Mouse (Mus musculus): ENCODE data around the gene Gab1.

The Gab1 gene

GRCm38 (mm10) chr8:80873723-80874427 lies 6.4 kb downstream of the Gab1 start:
- DNase-seq (ENCODE audit: low read depth, low spot score) = no peak

- DNase-seq (ENCODE audit: low read depth, low spot score) = no peak
These were observed 7.6 kb downstream of the Gab1 start for GRCm38 (mm10) chr8:80872688-80873087.

GRCm38 (mm10) chr8:80871400-80871799 lies 8.9 kb downstream of the Gab1 start:
- DNase-seq (ENCODE audit: low read depth, low spot score) = no peak

GRCm38 (mm10) chr8:80870535-80871204 lies 9.6 kb downstream of the Gab1 start:
- DNase-seq (ENCODE audit: low read depth, low spot score) = no peak

DNA sequence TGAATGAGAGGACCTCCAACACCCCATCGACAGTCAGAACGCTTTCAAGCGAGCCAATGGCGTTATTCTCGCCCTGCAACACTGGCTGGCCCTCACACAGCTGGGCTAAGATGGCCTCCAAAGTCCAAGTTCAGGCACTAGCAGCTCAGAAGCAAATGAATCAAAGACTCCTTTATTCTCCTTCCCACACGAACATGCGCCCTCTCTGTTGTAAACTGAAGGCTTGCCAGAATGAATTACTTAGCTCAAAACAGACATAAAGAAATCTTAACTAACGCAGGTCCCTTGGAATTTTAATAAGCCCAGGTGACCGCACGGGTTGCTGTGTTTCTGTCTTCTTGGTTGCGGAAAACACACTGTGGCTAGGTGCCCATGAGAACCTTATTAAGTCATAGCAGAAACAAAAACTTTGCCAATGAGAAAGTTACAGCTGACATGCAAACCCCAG lies 10.4 kb downstream of the Gab1 start:
- no peak for DNase-seq (ENCODE audit: low read depth, low spot score)

GRCm38 (mm10) chr8:80868801-80869323 lies 11.5 kb downstream of the Gab1 start:
- no peak for DNase-seq (ENCODE audit: low read depth, low spot score)

GRCm38 (mm10) chr8:80868006-80868702 lies 12.2 kb downstream of the Gab1 start:
- no peak for DNase-seq (ENCODE audit: low read depth, low spot score)

DNA sequence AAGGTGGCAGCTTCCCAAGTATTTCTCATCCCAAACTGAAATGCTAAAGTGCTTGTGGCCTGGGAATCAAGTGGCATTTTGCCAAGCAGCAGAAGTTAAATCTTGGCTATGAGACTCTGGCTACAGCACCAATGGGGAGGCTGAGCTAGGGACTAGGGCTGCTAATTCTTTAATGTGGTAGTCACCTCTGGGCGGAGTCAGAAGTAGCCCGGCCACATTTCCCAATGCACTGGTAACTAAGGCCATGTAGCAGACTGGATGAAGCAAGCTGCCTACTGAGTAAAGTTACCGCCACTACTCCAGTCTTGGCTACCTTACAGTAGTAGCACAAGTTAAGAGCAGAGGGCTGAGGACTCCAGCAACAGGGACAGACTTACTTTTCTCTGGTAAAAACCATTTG lies 12.7 kb downstream of the Gab1 start:
- no peak for DNase-seq (ENCODE audit: low read depth, low spot score)

- DNase-seq (ENCODE audit: low read depth, low spot score) = no peak
These were observed 15.0 kb downstream of the Gab1 start for GRCm38 (mm10) chr8:80865181-80865784.

DNA sequence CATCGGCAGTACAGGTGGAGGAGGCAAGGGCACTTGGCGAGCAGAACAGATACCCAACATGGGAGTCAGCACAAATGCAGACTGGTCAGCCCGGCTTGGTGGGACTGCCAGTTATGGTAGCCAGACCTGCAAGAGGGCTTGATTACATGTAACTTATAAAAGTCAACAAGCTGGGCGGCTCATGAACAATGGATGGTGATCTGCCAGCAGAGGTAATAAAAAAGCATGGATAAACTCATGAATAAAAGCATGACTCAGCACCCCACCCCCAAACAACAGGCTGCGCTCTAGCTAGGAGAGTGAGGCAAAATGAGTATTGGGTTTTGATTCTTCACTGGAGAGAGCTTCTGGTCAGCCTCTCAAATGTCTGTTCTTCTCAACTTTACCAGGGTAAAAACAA lies 16.9 kb downstream of the Gab1 start:
- no peak for DNase-seq (ENCODE audit: low read depth, low spot score)

DNA sequence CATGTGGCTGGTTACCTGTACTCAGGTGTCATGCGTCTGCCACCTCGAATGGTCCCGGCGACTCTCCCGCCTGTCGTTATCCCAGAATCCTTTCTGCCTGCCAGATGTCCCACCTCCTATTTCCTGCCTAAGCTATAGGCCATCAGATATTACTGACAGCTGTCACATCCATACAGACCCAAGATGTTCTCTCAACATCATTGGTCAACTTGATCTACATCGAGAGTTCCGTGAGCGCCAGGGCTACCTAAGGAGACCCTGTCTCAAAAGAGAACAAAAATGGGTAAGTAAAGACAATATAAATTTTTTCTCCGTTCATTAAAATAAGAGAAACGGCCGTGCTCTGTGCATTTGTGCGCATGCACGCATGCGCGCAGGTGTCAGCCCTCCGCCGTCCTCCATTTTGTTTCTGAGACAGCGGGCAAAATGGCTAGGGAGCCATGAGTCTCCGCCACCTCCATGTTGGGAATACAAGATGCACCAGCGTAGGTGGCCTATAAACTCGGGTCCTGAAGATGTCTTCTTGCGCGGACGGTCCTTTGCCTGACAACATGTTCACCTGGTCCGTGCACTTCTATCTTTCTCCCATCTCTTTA lies 21.0 kb downstream of the Gab1 start:
- DNase-seq (ENCODE audit: low read depth, low spot score) = no peak

DNA sequence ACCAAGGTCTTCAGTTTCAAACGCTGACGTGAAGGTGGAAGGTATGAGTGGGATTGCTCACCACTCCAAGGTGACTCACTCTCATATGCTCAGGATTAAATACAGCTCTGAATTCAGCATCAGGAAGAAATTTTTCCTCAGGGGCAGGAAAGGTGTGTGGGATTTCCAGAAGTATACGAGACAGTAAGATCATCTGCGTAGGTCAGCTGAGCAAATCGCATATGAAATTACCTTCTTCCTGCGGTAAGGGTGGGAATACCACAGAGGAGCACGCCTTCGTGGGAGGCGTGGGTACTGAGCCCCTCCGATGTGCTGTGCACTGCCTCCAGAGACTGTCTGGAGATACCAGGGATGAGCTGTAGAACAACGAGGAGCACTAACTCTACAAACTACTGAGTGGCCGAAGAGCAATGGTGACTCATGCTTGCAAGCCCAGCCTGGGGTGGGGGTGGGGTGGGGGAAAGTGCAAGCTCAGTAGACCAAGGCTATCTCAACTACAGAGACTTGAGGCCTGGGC lies 22.4 kb downstream of the Gab1 start:
- DNase-seq (ENCODE audit: low read depth, low spot score) = no peak

GRCm38 (mm10) chr8:80857128-80857527 lies 23.2 kb downstream of the Gab1 start:
- DNase-seq (ENCODE audit: low read depth, low spot score) = no peak

- DNase-seq (ENCODE audit: low read depth, low spot score) = no peak
These were observed 23.7 kb downstream of the Gab1 start for GRCm38 (mm10) chr8:80856606-80857005.

- DNase-seq (ENCODE audit: low read depth, low spot score) = no peak
These were observed 26.7 kb downstream of the Gab1 start for GRCm38 (mm10) chr8:80853622-80854021.

GRCm38 (mm10) chr8:80853208-80853607 lies 27.1 kb downstream of the Gab1 start:
- no peak for DNase-seq (ENCODE audit: low read depth, low spot score)

DNA sequence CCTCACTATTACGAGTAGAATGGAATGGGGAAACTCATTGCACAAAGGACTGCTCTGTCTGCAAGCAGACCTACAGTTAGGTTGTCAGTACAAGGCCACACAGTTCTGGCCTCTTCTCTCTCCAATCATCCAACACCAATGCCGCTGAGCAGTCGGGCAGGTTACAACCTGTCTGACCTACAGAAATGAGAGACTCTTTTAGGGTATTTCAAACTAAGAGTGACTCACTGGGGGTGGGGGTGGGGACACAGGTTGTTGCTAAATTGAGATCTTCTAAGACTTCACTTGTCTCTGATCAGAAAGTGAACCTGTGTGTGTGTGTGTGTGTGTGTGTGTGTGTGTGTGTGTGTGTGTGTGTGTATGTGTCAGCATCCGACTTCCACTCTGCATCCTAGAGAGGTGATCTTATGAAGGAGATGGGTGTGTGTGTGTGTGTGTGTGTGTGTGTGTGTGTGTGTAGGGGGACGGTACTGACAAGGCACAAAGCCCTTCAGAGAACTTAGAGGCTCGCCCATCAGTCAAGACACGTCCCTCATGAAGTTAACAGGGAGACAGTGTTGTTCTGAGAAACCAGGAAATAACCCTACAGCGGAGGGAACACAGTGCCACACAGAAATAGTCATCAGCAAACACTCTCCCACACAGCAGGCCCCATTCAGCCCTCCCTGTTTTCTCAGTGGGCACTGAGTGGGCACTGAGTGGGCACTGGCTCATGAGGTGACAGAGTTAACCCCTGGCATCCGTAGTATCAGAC lies 27.7 kb downstream of the Gab1 start:
- no peak for DNase-seq (ENCODE audit: low read depth, low spot score)

GRCm38 (mm10) chr8:80851648-80852047 lies 28.7 kb downstream of the Gab1 start:
- DNase-seq (ENCODE audit: low read depth, low spot score) = no peak

DNA sequence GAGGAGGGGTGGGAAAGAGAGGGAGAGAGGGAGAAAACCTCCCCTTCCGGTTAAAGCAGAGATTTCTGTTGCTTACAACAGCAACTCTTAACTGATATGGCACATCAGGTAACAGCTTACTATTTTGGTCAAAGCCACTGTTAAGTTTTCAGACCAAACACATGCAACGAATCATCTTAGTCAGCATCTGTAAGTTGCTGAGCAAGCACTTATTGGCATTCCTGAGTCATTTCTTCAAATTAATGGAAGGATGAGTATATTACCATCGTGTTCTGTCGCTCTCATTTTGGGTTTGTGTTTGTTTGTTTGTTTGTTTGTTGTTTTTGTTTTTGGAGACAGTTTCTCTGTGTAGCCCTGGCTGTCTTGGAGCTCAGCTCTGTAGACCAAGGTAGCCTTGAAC lies 30.3 kb downstream of the Gab1 start:
- DNase-seq (ENCODE audit: low read depth, low spot score) = no peak

DNA sequence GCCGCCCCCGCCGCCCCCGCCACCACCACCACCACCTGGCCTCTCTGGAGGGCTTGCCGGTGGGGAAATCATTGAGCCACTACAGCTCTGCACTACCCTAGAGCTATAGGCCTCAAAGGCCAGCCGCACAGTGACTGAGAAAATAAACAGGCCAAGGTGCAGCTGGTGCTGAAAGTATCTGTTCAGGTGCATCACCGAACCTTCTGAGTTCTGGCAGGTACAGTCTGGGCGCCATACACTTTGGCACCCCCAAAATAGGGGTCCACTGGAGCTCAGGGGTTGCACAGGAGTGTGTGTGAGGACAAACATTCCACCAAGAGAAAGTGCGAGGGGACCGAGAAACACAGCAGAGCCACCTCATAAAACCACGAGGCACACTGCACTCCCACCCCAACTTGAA lies 31.7 kb downstream of the Gab1 start:
- DNase-seq (ENCODE audit: low read depth, low spot score) = no peak

- DNase-seq (ENCODE audit: low read depth, low spot score) = no peak
These were observed 32.4 kb downstream of the Gab1 start for GRCm38 (mm10) chr8:80847912-80848311.
